Mouse (Mus musculus): ENCODE results near the gene Phlda1. TPM values are rescaled to one million over a fixed set of nuclear protein-coding genes. Genes with fewer than 3 reads are reported as not detected.

The Phlda1 gene
- polyA plus RNA-seq, 1 experiment from 2014 or later, result 113 TPM

Other genes with a start within 250 kb of the Phlda1 start
- 5.6 and 7.2 TPM in 2 replicates for gene Bbs10, start 207.6 kb upstream of the Phlda1 start, polyA plus RNA-seq (2015; fragmentation: Nextera tagmentation; extraction: Ambion mirVana)
- gene Nap1l1, start 33.1 kb upstream of the Phlda1 start, polyA plus RNA-seq (2015; fragmentation: Nextera tagmentation; extraction: Ambion mirVana), result 252 and 267 TPM in 2 replicates

Data from lung, embryonic 15.5 days (tissue).